Mouse (Mus musculus): ENCODE measurements around the gene Dgkb. TPM values are rescaled to one million over a fixed set of nuclear protein-coding genes. Genes with fewer than 3 reads are reported as not detected.

Dgkb gene
- polyA plus RNA-seq, 1 experiment from 2014 or later = 8.9 TPM

GRCm38 (mm10) chr12:38114990-38115615 lies 297.6 kb downstream of the Dgkb start:
- H3K9ac ChIP-seq (ENCODE audit: low read depth, low read length) = no peak overlapping the region
- H3K4me2 ChIP-seq (ENCODE audit: low read length) = no peak overlapping the region
- no peaks in the 10 kb centered on the region for H3K36me3 ChIP-seq (ENCODE audit: control insufficient read depth, insufficient read depth, low read length)
- no peaks in the 10 kb centered on the region for H3K4me1 ChIP-seq (ENCODE audit: control insufficient read depth, insufficient read depth, low read length)
- no peak overlapping the region for H3K27ac ChIP-seq (ENCODE audit: low read length)
- WGBS = 67% methylated on average over 1 of the region's 1 CpGs
- H3K27me3 ChIP-seq (ENCODE audit: control insufficient read depth, insufficient read depth, low read depth, low read length) = no peaks in the 10 kb centered on the region
- no peak overlapping the region for H3K4me3 ChIP-seq (ENCODE audit: low read depth, low read length)
- H3K9me3 ChIP-seq (replicated peaks; ENCODE audit: control insufficient read depth, low read length, poor library complexity, severe bottlenecking) = no peaks in the 10 kb centered on the region
- no peak for ATAC-seq

GRCm38 (mm10) chr12:38123524-38123923 lies 306.0 kb downstream of the Dgkb start:
- 0 out of 2 replicates have a peak, but pooled peaks have one; percentile 48 for ATAC-seq
- no peak overlapping the region for H3K27ac ChIP-seq (ENCODE audit: low read length)
- H3K27me3 ChIP-seq (ENCODE audit: control insufficient read depth, insufficient read depth, low read depth, low read length) = no peaks in the 10 kb centered on the region

GRCm38 (mm10) chr12:38125297-38125696 lies 307.8 kb downstream of the Dgkb start:
- no peaks in the 10 kb centered on the region; the same call in 1 of the 2 replicates for H3K4me1 ChIP-seq (ENCODE audit: control insufficient read depth, insufficient read depth, low read length)
- H3K4me2 ChIP-seq (ENCODE audit: low read length) = no peak overlapping the region

More at GRCm38 (mm10) chr12:38123524-38123923, 306.0 kb downstream of the Dgkb start:
- H3K9ac ChIP-seq (ENCODE audit: low read depth, low read length) = no peak overlapping the region
- no peak overlapping the region for H3K4me2 ChIP-seq (ENCODE audit: low read length)
- H3K36me3 ChIP-seq (ENCODE audit: control insufficient read depth, insufficient read depth, low read length) = no peaks in the 10 kb centered on the region
- no peaks in the 10 kb centered on the region for H3K9me3 ChIP-seq (replicated peaks; ENCODE audit: control insufficient read depth, low read length, poor library complexity, severe bottlenecking)
- H3K4me3 ChIP-seq (ENCODE audit: low read depth, low read length) = no peak overlapping the region
- no peaks in the 10 kb centered on the region; the same call in 1 of the 2 replicates for H3K4me1 ChIP-seq (ENCODE audit: control insufficient read depth, insufficient read depth, low read length)

GRCm38 (mm10) chr12:38130209-38130915 lies 312.8 kb downstream of the Dgkb start:
- no peaks in the 10 kb centered on the region for H3K9me3 ChIP-seq (replicated peaks; ENCODE audit: control insufficient read depth, low read length, poor library complexity, severe bottlenecking)
- 65% methylated on average over 9 of the region's 9 CpGs for WGBS
- no peak overlapping the region for H3K27ac ChIP-seq (ENCODE audit: low read length)
- ATAC-seq = no peak
- H3K4me2 ChIP-seq (ENCODE audit: low read length) = no peak overlapping the region
- H3K27me3 ChIP-seq (ENCODE audit: control insufficient read depth, insufficient read depth, low read depth, low read length) = no peaks in the 10 kb centered on the region
- no peaks in the 10 kb centered on the region for H3K4me1 ChIP-seq (ENCODE audit: control insufficient read depth, insufficient read depth, low read length)
- H3K9ac ChIP-seq (ENCODE audit: low read depth, low read length) = no peak overlapping the region
- no peaks in the 10 kb centered on the region for H3K36me3 ChIP-seq (ENCODE audit: control insufficient read depth, insufficient read depth, low read length)
- H3K4me3 ChIP-seq (ENCODE audit: low read depth, low read length) = no peak overlapping the region

More at GRCm38 (mm10) chr12:38125297-38125696, 307.8 kb downstream of the Dgkb start:
- Histone ChIP-seq H3K27me3 (ENCODE audit: control insufficient read depth, insufficient read depth, low read depth, low read length) (no peaks in the 10 kb centered on the region), H3K9me3 (replicated peaks; ENCODE audit: control insufficient read depth, low read length, poor library complexity, severe bottlenecking) (no peaks in the 10 kb centered on the region), H3K27ac (ENCODE audit: low read length) (no peak overlapping the region), H3K4me3 (ENCODE audit: low read depth, low read length) (no peak overlapping the region), H3K36me3 (ENCODE audit: control insufficient read depth, insufficient read depth, low read length) (no peaks in the 10 kb centered on the region), H3K9ac (ENCODE audit: low read depth, low read length) (no peak overlapping the region)
- 60% methylated on average over 4 of the region's 4 CpGs for WGBS
- ATAC-seq = no peak

GRCm38 (mm10) chr12:38136379-38136778 lies 318.9 kb downstream of the Dgkb start:
- no peaks in the 10 kb centered on the region for H3K4me1 ChIP-seq (ENCODE audit: control insufficient read depth, insufficient read depth, low read length)
- no peaks in the 10 kb centered on the region for H3K27me3 ChIP-seq (ENCODE audit: control insufficient read depth, insufficient read depth, low read depth, low read length)
- H3K4me3 ChIP-seq (ENCODE audit: low read depth, low read length) = no peak overlapping the region
- H3K9me3 ChIP-seq (replicated peaks; ENCODE audit: control insufficient read depth, low read length, poor library complexity, severe bottlenecking) = no peaks in the 10 kb centered on the region
- H3K9ac ChIP-seq (ENCODE audit: low read depth, low read length) = no peak overlapping the region
- no peak for ATAC-seq
- H3K27ac ChIP-seq (ENCODE audit: low read length) = no peak overlapping the region
- H3K4me2 ChIP-seq (ENCODE audit: low read length) = no peak overlapping the region
- WGBS = 67% methylated on average over 5 of the region's 5 CpGs
- no peaks in the 10 kb centered on the region for H3K36me3 ChIP-seq (ENCODE audit: control insufficient read depth, insufficient read depth, low read length)

GRCm38 (mm10) chr12:38140039-38140438 lies 322.5 kb downstream of the Dgkb start:
- no peak for ATAC-seq
- no peak overlapping the region for H3K9ac ChIP-seq (ENCODE audit: low read depth, low read length)
- H3K4me2 ChIP-seq (ENCODE audit: low read length) = no peak overlapping the region
- H3K36me3 ChIP-seq (ENCODE audit: control insufficient read depth, insufficient read depth, low read length) = no peaks in the 10 kb centered on the region
- H3K4me1 ChIP-seq (ENCODE audit: control insufficient read depth, insufficient read depth, low read length) = no peaks in the 10 kb centered on the region
- no peak overlapping the region for H3K27ac ChIP-seq (ENCODE audit: low read length)
- H3K27me3 ChIP-seq (ENCODE audit: control insufficient read depth, insufficient read depth, low read depth, low read length) = no peaks in the 10 kb centered on the region
- H3K9me3 ChIP-seq (replicated peaks; ENCODE audit: control insufficient read depth, low read length, poor library complexity, severe bottlenecking) = no peaks in the 10 kb centered on the region
- no peak overlapping the region for H3K4me3 ChIP-seq (ENCODE audit: low read depth, low read length)

GRCm38 (mm10) chr12:38232665-38233064 lies 415.1 kb downstream of the Dgkb start:
- Histone ChIP-seq H3K9ac (ENCODE audit: low read depth, low read length) (no peak overlapping the region), H3K9me3 (replicated peaks; ENCODE audit: control insufficient read depth, low read length, poor library complexity, severe bottlenecking) (no peaks in the 10 kb centered on the region), H3K4me1 (ENCODE audit: control insufficient read depth, insufficient read depth, low read length) (no peaks in the 10 kb centered on the region), H3K27me3 (ENCODE audit: control insufficient read depth, insufficient read depth, low read depth, low read length) (no peaks in the 10 kb centered on the region), H3K4me3 (ENCODE audit: low read depth, low read length) (no peak overlapping the region), H3K4me2 (ENCODE audit: low read length) (no peak overlapping the region), H3K27ac (ENCODE audit: low read length) (no peak overlapping the region), H3K36me3 (ENCODE audit: control insufficient read depth, insufficient read depth, low read length) (no peaks in the 10 kb centered on the region)
- WGBS = 93% methylated on average over 1 of the region's 1 CpGs
- no peak for ATAC-seq

- no peak overlapping the region for H3K27ac ChIP-seq (ENCODE audit: low read length)
- no peaks in the 10 kb centered on the region for H3K4me1 ChIP-seq (ENCODE audit: control insufficient read depth, insufficient read depth, low read length)
- no peaks in the 10 kb centered on the region for H3K9me3 ChIP-seq (replicated peaks; ENCODE audit: control insufficient read depth, low read length, poor library complexity, severe bottlenecking)
- ATAC-seq = no peak
- no peaks in the 10 kb centered on the region for H3K36me3 ChIP-seq (ENCODE audit: control insufficient read depth, insufficient read depth, low read length)
- no peak overlapping the region for H3K9ac ChIP-seq (ENCODE audit: low read depth, low read length)
- H3K4me2 ChIP-seq (ENCODE audit: low read length) = no peak overlapping the region
- no peaks in the 10 kb centered on the region for H3K27me3 ChIP-seq (ENCODE audit: control insufficient read depth, insufficient read depth, low read depth, low read length)
- no peak overlapping the region for H3K4me3 ChIP-seq (ENCODE audit: low read depth, low read length)
Observed at GRCm38 (mm10) chr12:38268856-38269255, 451.3 kb downstream of the Dgkb start.

GRCm38 (mm10) chr12:38301497-38301896 lies 484.0 kb downstream of the Dgkb start:
- no peak overlapping the region for H3K4me3 ChIP-seq (ENCODE audit: low read depth, low read length)
- no peak for ATAC-seq
- 90% methylated on average over 1 of the region's 1 CpGs for WGBS
- H3K36me3 ChIP-seq (ENCODE audit: control insufficient read depth, insufficient read depth, low read length) = no peaks in the 10 kb centered on the region
- no peaks in the 10 kb centered on the region; the same call in 1 of the 2 replicates for H3K4me1 ChIP-seq (ENCODE audit: control insufficient read depth, insufficient read depth, low read length)
- no peak overlapping the region for H3K27ac ChIP-seq (ENCODE audit: low read length)
- no peak overlapping the region for H3K9ac ChIP-seq (ENCODE audit: low read depth, low read length)
- no peaks in the 10 kb centered on the region for H3K9me3 ChIP-seq (replicated peaks; ENCODE audit: control insufficient read depth, low read length, poor library complexity, severe bottlenecking)
- no peak overlapping the region for H3K4me2 ChIP-seq (ENCODE audit: low read length)
- no peaks in the 10 kb centered on the region for H3K27me3 ChIP-seq (ENCODE audit: control insufficient read depth, insufficient read depth, low read depth, low read length)
